Mouse (Mus musculus): ENCODE results near the gene Nmnat3. TPM values are rescaled to one million over a fixed set of nuclear protein-coding genes. Genes with fewer than 3 reads are reported as not detected.

Gene Nmnat3
- polyA plus RNA-seq, 1 experiment from 2014 or later = 3.0 TPM

GRCm38 (mm10) chr9:98297937-98298595 is 10.8 kb downstream of the Nmnat3 start:
- Histone ChIP-seq H3K36me3 (replicated peaks; ENCODE audit: control insufficient read depth, insufficient read depth, low read depth, low read length) (no peaks in the 10 kb centered on the region), H3K9ac (replicated peaks; ENCODE audit: low read length) (no peak overlapping the region), H3K4me2 (ENCODE audit: low read depth, low read length) (0 out of 2 replicates have a peak overlapping the region, but pooled peaks have one; percentile 70), H3K27me3 (ENCODE audit: control insufficient read depth, insufficient read depth, low read length) (no peaks in the 10 kb centered on the region), H3K4me3 (ENCODE audit: low read depth, low read length) (no peak overlapping the region), H3K27ac (replicated peaks; ENCODE audit: low read depth, low read length) (no peak overlapping the region), H3K4me1 (ENCODE audit: control insufficient read depth, insufficient read depth, low read length) (no peaks in the 10 kb centered on the region), H3K9me3 (replicated peaks; ENCODE audit: control insufficient read depth, low read length) (no peaks in the 10 kb centered on the region)
- 65% methylated on average over 6 of the region's 6 CpGs for WGBS
- DNase-seq (ENCODE audit: low spot score) (no peak), ATAC-seq (replicated peaks; ENCODE audit: insufficient number of reproducible peaks, low FRiP score, low TSS enrichment, low read depth) (no peak)

DNA sequence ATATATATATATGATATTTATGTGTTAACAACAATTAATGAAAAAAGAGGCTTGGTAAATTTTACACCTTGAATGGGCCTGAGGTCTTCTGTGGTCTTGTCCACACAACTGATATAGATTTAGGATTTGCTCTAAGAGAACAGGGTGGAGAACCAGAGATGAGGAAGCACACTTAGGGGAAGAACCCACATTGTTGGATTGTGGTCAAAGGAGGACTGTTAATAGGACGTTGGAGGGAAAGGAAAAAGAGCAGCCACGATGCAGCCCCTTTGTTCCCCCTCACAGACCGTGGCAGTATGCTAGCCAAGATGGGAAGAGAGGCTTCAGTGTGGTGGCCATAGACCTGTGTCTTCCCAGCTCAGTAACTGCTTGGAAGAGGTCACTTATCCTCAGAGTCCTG is 11.5 kb downstream of the Nmnat3 start:
- no peak overlapping the region for H3K4me3 ChIP-seq (ENCODE audit: low read depth, low read length)
- ATAC-seq (replicated peaks; ENCODE audit: insufficient number of reproducible peaks, low FRiP score, low TSS enrichment, low read depth) (no peak), DNase-seq (ENCODE audit: low spot score) (no peak)
- WGBS = 72% methylated on average over 3 of the region's 3 CpGs
- H3K4me2 ChIP-seq (ENCODE audit: low read depth, low read length) = no peak overlapping the region
- no peaks in the 10 kb centered on the region for H3K4me1 ChIP-seq (ENCODE audit: control insufficient read depth, insufficient read depth, low read length)
- H3K27me3 ChIP-seq (ENCODE audit: control insufficient read depth, insufficient read depth, low read length) = no peaks in the 10 kb centered on the region
- no peaks in the 10 kb centered on the region for H3K36me3 ChIP-seq (replicated peaks; ENCODE audit: control insufficient read depth, insufficient read depth, low read depth, low read length)
- no peaks in the 10 kb centered on the region for H3K9me3 ChIP-seq (replicated peaks; ENCODE audit: control insufficient read depth, low read length)
- H3K27ac ChIP-seq (replicated peaks; ENCODE audit: low read depth, low read length) = no peak overlapping the region
- no peak overlapping the region for H3K9ac ChIP-seq (replicated peaks; ENCODE audit: low read length)

DNA sequence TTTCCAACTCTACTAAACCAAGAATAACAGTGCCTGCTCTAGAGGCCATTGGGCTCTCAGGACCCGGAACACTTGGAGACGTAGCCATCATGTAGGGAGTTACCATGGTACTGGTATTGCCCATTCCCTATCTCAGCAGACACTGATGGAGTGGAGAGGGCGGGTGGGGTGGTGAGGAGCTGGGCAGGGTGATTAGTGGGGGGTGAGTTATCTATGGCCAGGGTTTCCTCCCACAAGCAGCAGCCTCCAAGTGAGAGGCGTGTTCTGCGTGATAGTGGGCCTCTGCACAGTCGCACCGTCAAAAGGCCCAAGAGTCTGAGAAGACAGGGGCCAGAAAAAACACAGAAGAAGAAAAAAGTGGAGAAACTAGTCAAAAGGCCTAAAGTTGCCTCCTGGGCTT is 12.0 kb downstream of the Nmnat3 start:
- WGBS = 87% methylated on average over 7 of the region's 7 CpGs
- H3K9me3 ChIP-seq (replicated peaks; ENCODE audit: control insufficient read depth, low read length) = no peaks in the 10 kb centered on the region
- no peaks in the 10 kb centered on the region for H3K36me3 ChIP-seq (replicated peaks; ENCODE audit: control insufficient read depth, insufficient read depth, low read depth, low read length)
- H3K9ac ChIP-seq (replicated peaks; ENCODE audit: low read length) = no peak overlapping the region
- no peaks in the 10 kb centered on the region for H3K4me1 ChIP-seq (ENCODE audit: control insufficient read depth, insufficient read depth, low read length)
- ATAC-seq (replicated peaks; ENCODE audit: insufficient number of reproducible peaks, low FRiP score, low TSS enrichment, low read depth) = no peak
- no peak for DNase-seq (ENCODE audit: low spot score)
- H3K27ac ChIP-seq (replicated peaks; ENCODE audit: low read depth, low read length) = no peak overlapping the region
- H3K4me2 ChIP-seq (ENCODE audit: low read depth, low read length) = no peak overlapping the region
- no peak overlapping the region for H3K4me3 ChIP-seq (ENCODE audit: low read depth, low read length)
- H3K27me3 ChIP-seq (ENCODE audit: control insufficient read depth, insufficient read depth, low read length) = no peaks in the 10 kb centered on the region

DNA sequence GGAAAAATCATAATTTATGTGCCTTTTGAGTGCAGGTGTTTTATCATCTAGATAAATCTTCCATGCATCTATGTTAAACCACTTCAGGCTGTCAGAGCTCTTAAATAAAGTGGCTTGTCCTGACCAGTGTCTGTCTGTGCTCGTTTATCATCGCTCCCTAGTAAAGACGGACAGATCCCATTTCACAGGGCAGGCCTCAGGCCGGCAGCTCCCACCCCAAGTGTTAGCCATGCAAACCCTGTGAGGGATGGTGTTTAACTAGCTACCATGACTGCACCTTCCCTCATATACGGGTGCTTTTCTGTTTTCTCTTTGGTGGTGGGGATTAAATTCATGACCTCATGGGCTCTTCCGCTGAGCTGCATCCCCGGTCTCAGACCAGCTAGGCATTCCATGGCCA is 13.3 kb downstream of the Nmnat3 start:
- Histone ChIP-seq H3K4me2 (ENCODE audit: low read depth, low read length) (no peak overlapping the region), H3K9ac (replicated peaks; ENCODE audit: low read length) (no peak overlapping the region), H3K9me3 (replicated peaks; ENCODE audit: control insufficient read depth, low read length) (no peaks in the 10 kb centered on the region), H3K4me3 (ENCODE audit: low read depth, low read length) (no peak overlapping the region), H3K36me3 (replicated peaks; ENCODE audit: control insufficient read depth, insufficient read depth, low read depth, low read length) (no peaks in the 10 kb centered on the region), H3K27ac (replicated peaks; ENCODE audit: low read depth, low read length) (no peak overlapping the region), H3K4me1 (ENCODE audit: control insufficient read depth, insufficient read depth, low read length) (no peaks in the 10 kb centered on the region), H3K27me3 (ENCODE audit: control insufficient read depth, insufficient read depth, low read length) (no peaks in the 10 kb centered on the region)
- WGBS = 65% methylated on average over 7 of the region's 7 CpGs
- ATAC-seq (replicated peaks; ENCODE audit: insufficient number of reproducible peaks, low FRiP score, low TSS enrichment, low read depth) (no peak), DNase-seq (ENCODE audit: low spot score) (no peak)

- no peak for ATAC-seq (replicated peaks; ENCODE audit: insufficient number of reproducible peaks, low FRiP score, low TSS enrichment, low read depth)
Measured at GRCm38 (mm10) chr9:98307011-98307410, 19.8 kb downstream of the Nmnat3 start.

DNA sequence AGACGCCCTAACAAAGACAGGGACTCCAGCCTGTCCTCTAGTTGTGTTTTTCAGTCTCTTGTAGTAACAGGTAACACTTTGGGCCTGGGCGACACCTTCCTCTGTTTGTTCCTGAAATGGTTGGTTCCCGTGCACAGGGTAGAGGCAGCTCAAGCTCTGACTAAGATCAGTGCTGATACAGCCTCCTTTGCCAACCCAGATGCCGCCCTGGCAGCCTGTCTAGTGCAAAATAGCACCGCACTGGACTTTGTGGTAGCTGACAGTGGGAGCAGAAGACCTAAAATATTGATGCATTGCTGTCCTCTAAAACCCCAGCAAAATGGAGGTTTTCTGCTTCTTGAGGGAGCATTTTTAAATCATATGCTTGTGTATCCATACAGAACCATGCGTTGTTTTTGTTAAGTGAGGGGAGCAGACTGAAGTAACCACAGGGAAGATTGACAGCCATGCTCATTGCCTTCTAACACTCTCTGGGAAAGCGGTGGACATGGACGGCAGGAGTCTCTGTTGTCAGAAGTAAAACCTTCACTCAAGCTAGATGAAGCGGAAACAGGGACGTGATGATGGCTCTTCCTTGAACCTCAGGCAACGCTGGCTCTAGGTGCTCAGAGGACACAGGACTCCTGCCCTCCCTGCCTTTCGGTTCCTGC is 24.2 kb downstream of the Nmnat3 start:
- no peak overlapping the region for H3K4me3 ChIP-seq (ENCODE audit: low read depth, low read length)
- DNase-seq (ENCODE audit: low spot score) = no peak
- no peaks in the 10 kb centered on the region for H3K4me1 ChIP-seq (ENCODE audit: control insufficient read depth, insufficient read depth, low read length)
- H3K27me3 ChIP-seq (ENCODE audit: control insufficient read depth, insufficient read depth, low read length) = no peaks in the 10 kb centered on the region
- H3K9me3 ChIP-seq (replicated peaks; ENCODE audit: control insufficient read depth, low read length) = no peaks in the 10 kb centered on the region
- H3K4me2 ChIP-seq (ENCODE audit: low read depth, low read length) = no peak overlapping the region
- H3K27ac ChIP-seq (replicated peaks; ENCODE audit: low read depth, low read length) = no peak overlapping the region
- 84% methylated on average over 12 of the region's 12 CpGs for WGBS
- ATAC-seq (replicated peaks; ENCODE audit: insufficient number of reproducible peaks, low FRiP score, low TSS enrichment, low read depth) = no peak
- H3K9ac ChIP-seq (replicated peaks; ENCODE audit: low read length) = no peak overlapping the region
- H3K36me3 ChIP-seq (replicated peaks; ENCODE audit: control insufficient read depth, insufficient read depth, low read depth, low read length) = no peaks in the 10 kb centered on the region

More at GRCm38 (mm10) chr9:98307011-98307410, 19.8 kb downstream of the Nmnat3 start:
- no peak for DNase-seq (ENCODE audit: low spot score)
- Histone ChIP-seq H3K4me2 (ENCODE audit: low read depth, low read length) (no peak overlapping the region), H3K27ac (replicated peaks; ENCODE audit: low read depth, low read length) (no peak overlapping the region), H3K9ac (replicated peaks; ENCODE audit: low read length) (no peak overlapping the region), H3K27me3 (ENCODE audit: control insufficient read depth, insufficient read depth, low read length) (no peaks in the 10 kb centered on the region), H3K9me3 (replicated peaks; ENCODE audit: control insufficient read depth, low read length) (no peaks in the 10 kb centered on the region), H3K4me3 (ENCODE audit: low read depth, low read length) (no peak overlapping the region), H3K4me1 (ENCODE audit: control insufficient read depth, insufficient read depth, low read length) (no peaks in the 10 kb centered on the region), H3K36me3 (replicated peaks; ENCODE audit: control insufficient read depth, insufficient read depth, low read depth, low read length) (no peaks in the 10 kb centered on the region)
- WGBS = 87% methylated on average over 6 of the region's 6 CpGs

- H3K9me3 ChIP-seq (replicated peaks; ENCODE audit: control insufficient read depth, low read length) = no peaks in the 10 kb centered on the region
- no peak overlapping the region for H3K4me2 ChIP-seq (ENCODE audit: low read depth, low read length)
- ATAC-seq (replicated peaks; ENCODE audit: insufficient number of reproducible peaks, low FRiP score, low TSS enrichment, low read depth) (no peak), DNase-seq (ENCODE audit: low spot score) (no peak)
- H3K36me3 ChIP-seq (replicated peaks; ENCODE audit: control insufficient read depth, insufficient read depth, low read depth, low read length) = no peaks in the 10 kb centered on the region
- no peaks in the 10 kb centered on the region for H3K27me3 ChIP-seq (ENCODE audit: control insufficient read depth, insufficient read depth, low read length)
- no peaks in the 10 kb centered on the region for H3K4me1 ChIP-seq (ENCODE audit: control insufficient read depth, insufficient read depth, low read length)
- 75% methylated on average over 6 of the region's 6 CpGs for WGBS
- no peak overlapping the region for H3K27ac ChIP-seq (replicated peaks; ENCODE audit: low read depth, low read length)
- H3K9ac ChIP-seq (replicated peaks; ENCODE audit: low read length) = no peak overlapping the region
- H3K4me3 ChIP-seq (ENCODE audit: low read depth, low read length) = no peak overlapping the region
Measured at GRCm38 (mm10) chr9:98312622-98313374, 25.6 kb downstream of the Nmnat3 start.

DNA sequence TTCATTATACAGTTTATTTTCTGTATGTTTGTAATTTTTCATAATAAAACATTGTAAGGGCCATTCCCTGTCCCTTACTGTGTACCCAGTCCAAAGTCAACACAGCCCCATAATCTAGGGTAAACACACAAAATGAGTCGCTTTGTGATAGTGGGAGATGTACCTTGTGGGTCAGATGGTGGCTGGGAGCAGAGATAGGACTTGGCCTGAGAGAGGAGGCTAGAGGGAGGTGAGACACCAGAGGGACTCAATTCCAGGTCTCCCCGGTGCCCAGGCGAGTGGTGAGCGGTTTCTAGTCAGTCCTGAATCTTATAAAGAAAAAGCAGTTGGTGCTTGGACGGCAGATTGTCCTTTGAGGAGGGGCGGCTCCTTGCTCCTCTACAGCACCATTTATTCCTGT is 26.4 kb downstream of the Nmnat3 start:
- no peaks in the 10 kb centered on the region for H3K27me3 ChIP-seq (ENCODE audit: control insufficient read depth, insufficient read depth, low read length)
- no peaks in the 10 kb centered on the region for H3K36me3 ChIP-seq (replicated peaks; ENCODE audit: control insufficient read depth, insufficient read depth, low read depth, low read length)
- no peak for ATAC-seq (replicated peaks; ENCODE audit: insufficient number of reproducible peaks, low FRiP score, low TSS enrichment, low read depth)
- no peak overlapping the region for H3K4me2 ChIP-seq (ENCODE audit: low read depth, low read length)
- WGBS = 89% methylated on average over 6 of the region's 6 CpGs
- no peak overlapping the region for H3K9ac ChIP-seq (replicated peaks; ENCODE audit: low read length)
- no peak overlapping the region for H3K4me3 ChIP-seq (ENCODE audit: low read depth, low read length)
- no peak overlapping the region for H3K27ac ChIP-seq (replicated peaks; ENCODE audit: low read depth, low read length)
- DNase-seq (ENCODE audit: low spot score) = no peak
- no peaks in the 10 kb centered on the region for H3K4me1 ChIP-seq (ENCODE audit: control insufficient read depth, insufficient read depth, low read length)
- H3K9me3 ChIP-seq (replicated peaks; ENCODE audit: control insufficient read depth, low read length) = no peaks in the 10 kb centered on the region
